24 mouse cellular contexts compared by ENCODE assay signal in the genomic region with DNA sequence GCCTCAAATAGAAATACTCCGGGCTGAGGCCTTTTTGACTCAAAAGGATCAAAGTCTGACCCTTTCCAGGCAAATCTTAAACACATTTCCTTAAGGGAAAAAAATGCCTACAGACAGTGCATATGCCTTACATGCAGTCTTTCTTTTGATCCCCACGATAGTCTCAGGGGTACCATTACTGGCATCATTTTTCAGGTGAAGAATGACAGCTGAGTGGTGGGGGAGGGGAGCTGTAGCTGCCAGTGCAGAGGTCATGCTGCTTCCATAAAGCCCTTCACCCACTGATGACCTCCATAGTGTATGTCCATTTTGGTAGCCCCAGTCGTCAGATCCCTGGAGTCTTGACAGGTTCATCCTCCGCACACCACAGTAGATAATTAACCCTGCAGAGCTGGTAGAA. TPM values are rescaled to one million over a fixed set of nuclear protein-coding genes. Genes with fewer than 3 reads are reported as not detected.
DNase-seq lines count a peak whose midpoint lies in the region; ATAC-seq lines count a peak whose summit lies in the region.
"Had no signal": no experiment of that assay in that cellular context is flagged by ENCODE, and none has a peak within 500 bp of the region (broad histone marks: within the 10 kb centered on the region; RNA-seq: fewer than 3 reads in every experiment).

No protein-coding gene starts in this region.

- H3K27ac ChIP-seq in neural tube, embryonic 15.5 days (replicated peaks) = no peak overlapping the region
- 0 out of 2 replicates have a peak overlapping the region, but pooled peaks have one; percentile 20 for H3K27ac ChIP-seq in neural tube, embryonic 11.5 days (ENCODE audit: low read depth, low read length)
- H3K27ac ChIP-seq: forebrain, embryonic 10.5 days; forebrain, embryonic 13.5 days; hindbrain, embryonic 13.5 days had no signal

- intact Hi-C loops in heart, postnatal 36 days (cut with DNase I) = no loop called here
- intact Hi-C loops in left cerebral cortex, postnatal 36 days (cut with DNase I) = no loop called here

- H3K9me3 ChIP-seq in neural tube, embryonic 15.5 days (replicated peaks) = no peaks in the 10 kb centered on the region
- no peaks in the 10 kb centered on the region for H3K9me3 ChIP-seq in neural tube, embryonic 11.5 days (ENCODE audit: control insufficient read depth, low read length)
- H3K9me3 ChIP-seq: forebrain, embryonic 10.5 days; forebrain, embryonic 13.5 days; hindbrain, embryonic 10.5 days; hindbrain, embryonic 13.5 days had no signal

- no peaks in the 10 kb centered on the region for H3K27me3 ChIP-seq in neural tube, embryonic 15.5 days (replicated peaks)
- no peaks in the 10 kb centered on the region for H3K27me3 ChIP-seq in neural tube, embryonic 11.5 days (ENCODE audit: control insufficient read depth, insufficient read depth, low read length)
- H3K27me3 ChIP-seq: forebrain, embryonic 13.5 days; hindbrain, embryonic 13.5 days had no signal

- peaks cover 9% of the 10 kb centered on the region for H3K36me3 ChIP-seq in neural tube, embryonic 15.5 days
- no peaks in the 10 kb centered on the region for H3K36me3 ChIP-seq in neural tube, embryonic 11.5 days (ENCODE audit: control insufficient read depth, insufficient read depth, low read length)

- no peak overlapping the region for H3K4me2 ChIP-seq in neural tube, embryonic 15.5 days
- H3K4me2 ChIP-seq in neural tube, embryonic 11.5 days (ENCODE audit: low read depth) = no peak overlapping the region
- H3K4me2 ChIP-seq: forebrain, embryonic 13.5 days; heart, embryonic 11.5 days; hindbrain, embryonic 13.5 days had no signal

- DNase-seq in heart, adult 11 months = peak; percentile 78
- no peak for DNase-seq in heart, postnatal 36 days
- peak; percentile 49 for DNase-seq in neural tube, embryonic 10.5 days (ENCODE audit: extremely low spot score, low spot score)
- peak; percentile 37 for DNase-seq in embryo, embryonic 11 days
- peak; percentile 36 for DNase-seq in neural tube, embryonic 11.5 days (ENCODE audit: low spot score)
- no peak for DNase-seq in frontal cortex, postnatal 25 days (ENCODE audit: low spot score in 2 of 2)
- DNase-seq in left cerebral cortex, postnatal 36 days (ENCODE audit: low spot score in 2 of 2) = no peak
- DNase-seq: adrenal gland, adult 8-10 months; adrenal gland, postnatal 25 days; cerebellum, adult 11-12 months; cerebellum, adult 8-10 months; cerebellum, postnatal 10 days; cerebellum, postnatal 36 days; gastrocnemius, postnatal 25 days had no signal

- peaks cover 12% of the 10 kb centered on the region for H3K4me1 ChIP-seq in neural tube, embryonic 15.5 days
- H3K4me1 ChIP-seq in neural tube, embryonic 11.5 days (ENCODE audit: control insufficient read depth, insufficient read depth, low read length) = peaks cover 14% of the 10 kb centered on the region

- H3K4me3 ChIP-seq in neural tube, embryonic 15.5 days (replicated peaks) = no peak overlapping the region
- H3K4me3 ChIP-seq in neural tube, embryonic 11.5 days (ENCODE audit: low read depth, low read length) = no peak overlapping the region
- H3K4me3 ChIP-seq: forebrain, embryonic 10.5 days; forebrain, embryonic 13.5 days; hindbrain, embryonic 10.5 days; hindbrain, embryonic 13.5 days had no signal

- no peak overlapping the region for H3K9ac ChIP-seq in neural tube, embryonic 15.5 days (replicated peaks)
- no peak overlapping the region for H3K9ac ChIP-seq in neural tube, embryonic 11.5 days (ENCODE audit: low read length)
- H3K9ac ChIP-seq: forebrain, embryonic 13.5 days; hindbrain, embryonic 13.5 days had no signal

- ATAC-seq in neural tube, embryonic 15.5 days (ENCODE audit: low FRiP score) = no peak
- no peak for ATAC-seq in neural tube, embryonic 11.5 days (ENCODE audit: insufficient read depth, low FRiP score, low TSS enrichment)
- ATAC-seq: activated CD4-positive, CD25-positive, alpha-beta regulatory T cell, adult 4 months; forebrain, embryonic 13.5 days; forebrain, embryonic 16.5 days; hindbrain, embryonic 16.5 days had no signal

- WGBS in neural tube, embryonic 15.5 days = 58% methylated on average over 4 of the region's 4 CpGs
- WGBS in neural tube, embryonic 11.5 days = 40% methylated on average over 4 of the region's 4 CpGs

RNA-seq across cellular contexts. Expression of a gene that starts 7.5 kb away (rescaled TPM):
- 10 to 100 TPM; 41.2 to 43.8 TPM for total RNA-seq in heart, postnatal 36 days (2021)
- polyA plus RNA-seq in neural tube, embryonic 15.5 days (2015; fragmentation: Nextera tagmentation; extraction: Ambion mirVana) = 2,701 and 3,281 TPM in 2 replicates
- polyA plus RNA-seq in neural tube, embryonic 11.5 days (2014; fragmentation: Nextera tagmentation; extraction: Ambion mirVana) = 454 and 539 TPM in 2 replicates
- 100 to 1,000 TPM; 839 to 952 TPM for total RNA-seq in left cerebral cortex, postnatal 36 days (2021)

RNA-seq across cellular contexts. Expression of a gene that starts 32.9 kb away (rescaled TPM):
- total RNA-seq in heart, postnatal 36 days (2021) = 10 to 100 TPM; 35.5 to 42.1 TPM
- polyA plus RNA-seq in neural tube, embryonic 15.5 days (2015; fragmentation: Nextera tagmentation; extraction: Ambion mirVana) = 40.7 and 44.9 TPM in 2 replicates
- 26.5 and 30.0 TPM in 2 replicates for polyA plus RNA-seq in neural tube, embryonic 11.5 days (2014; fragmentation: Nextera tagmentation; extraction: Ambion mirVana)
- 10 to 100 TPM; 39.7 to 40.5 TPM for total RNA-seq in left cerebral cortex, postnatal 36 days (2021)

RNA-seq across cellular contexts. Expression of a gene that starts 60.0 kb away (rescaled TPM):
- total RNA-seq in heart, postnatal 36 days (2021) = 1 to 10 TPM; 4.4 to 5.6 TPM
- polyA plus RNA-seq in neural tube, embryonic 15.5 days (2015; fragmentation: Nextera tagmentation; extraction: Ambion mirVana) = 777 and 1,015 TPM in 2 replicates
- polyA plus RNA-seq in neural tube, embryonic 11.5 days (2014; fragmentation: Nextera tagmentation; extraction: Ambion mirVana) = 322 and 344 TPM in 2 replicates
- total RNA-seq in left cerebral cortex, postnatal 36 days (2021) = 100 to 1,000 TPM; 174 to 183 TPM
- total RNA-seq: granulocyte monocyte progenitor cell, adult 5-6 weeks had no signal

Comparison
In these comparisons a context has a peak if more than half of its experiments do, and no peak if none do; other contexts are left out.
1. DNase-seq: peak in heart, adult 11 months (single experiment), neural tube, embryonic 10.5 days (single experiment), embryo, embryonic 11 days (single experiment) and neural tube, embryonic 11.5 days (single experiment); none in heart, postnatal 36 days (0 of 2), frontal cortex, postnatal 25 days (0 of 2) and left cerebral cortex, postnatal 36 days (0 of 2).
2. RNA of a gene that starts 7.5 kb away (total RNA-seq): 839 to 952 TPM in left cerebral cortex, postnatal 36 days; 41.2 to 43.8 TPM in heart, postnatal 36 days; every median in the first group is over 10 times any median in the second.
3. RNA of a gene that starts 60.0 kb away (total RNA-seq): 174 to 183 TPM in left cerebral cortex, postnatal 36 days; 4.4 to 5.6 TPM in heart, postnatal 36 days; every median in the first group is over 10 times any median in the second.